Mouse (Mus musculus) ovary, postnatal 10 days (tissue): ENCODE data around the gene Tmem44.
"Not testable (repeated sequence)": the region's sequence is repeated elsewhere in the genome, so short reads cannot be mapped to it uniquely, and the experiment has no call there.

Source experiments
- DNase-seq: peaks from one replicate; pipeline ENCODE4 v3.0.0; 2022; ENCODE audit warnings: low spot score

Gene Tmem44

DNA sequence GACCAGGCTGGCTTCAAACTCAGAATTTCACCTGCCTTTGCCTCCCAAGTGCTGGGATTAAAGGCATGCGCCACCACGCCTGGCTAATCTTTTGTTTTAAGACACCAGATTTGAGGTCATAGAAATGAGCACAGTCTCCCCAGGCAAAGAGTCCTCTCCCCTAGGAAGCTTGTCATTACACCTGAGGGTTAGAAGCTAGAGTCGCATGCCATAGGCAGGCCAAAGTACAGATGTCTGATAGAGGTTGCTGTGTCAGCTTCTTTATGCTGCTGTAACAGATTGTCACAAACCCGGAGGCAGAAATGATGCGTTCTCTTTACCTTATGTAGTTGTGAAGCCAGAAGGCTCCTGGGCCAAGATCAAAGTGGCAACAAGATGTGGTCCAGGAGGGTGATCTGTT lies 53.3 kb downstream of the Tmem44 start:
- no peak for DNase-seq

GRCm38 (mm10) chr16:30494883-30495282 lies 55.8 kb downstream of the Tmem44 start:
- no peak for DNase-seq

- no peak for DNase-seq
Measured at GRCm38 (mm10) chr16:30491742-30492141, 58.9 kb downstream of the Tmem44 start.

- DNase-seq: no peak
Measured at GRCm38 (mm10) chr16:30490791-30491190, 59.9 kb downstream of the Tmem44 start.

DNA sequence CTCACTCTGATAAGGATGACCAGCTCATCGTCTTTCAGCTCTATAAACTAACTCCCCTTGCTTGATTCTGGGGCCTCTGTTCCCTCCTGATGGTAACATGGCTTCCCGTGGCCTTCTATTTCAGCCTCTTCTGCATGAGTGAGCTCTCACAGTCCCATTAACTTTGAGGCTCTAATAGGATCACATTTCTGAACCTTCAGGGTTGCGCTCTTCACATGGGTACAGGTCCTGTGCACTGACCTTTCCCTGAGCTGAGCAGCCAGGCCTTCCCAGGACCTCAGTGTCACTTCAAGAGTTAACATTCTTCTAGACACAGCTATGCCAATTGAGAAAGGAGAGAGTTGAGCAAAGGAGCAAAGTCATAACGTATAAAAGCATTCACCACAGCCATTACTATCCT lies 60.3 kb downstream of the Tmem44 start:
- no peak for DNase-seq

DNA sequence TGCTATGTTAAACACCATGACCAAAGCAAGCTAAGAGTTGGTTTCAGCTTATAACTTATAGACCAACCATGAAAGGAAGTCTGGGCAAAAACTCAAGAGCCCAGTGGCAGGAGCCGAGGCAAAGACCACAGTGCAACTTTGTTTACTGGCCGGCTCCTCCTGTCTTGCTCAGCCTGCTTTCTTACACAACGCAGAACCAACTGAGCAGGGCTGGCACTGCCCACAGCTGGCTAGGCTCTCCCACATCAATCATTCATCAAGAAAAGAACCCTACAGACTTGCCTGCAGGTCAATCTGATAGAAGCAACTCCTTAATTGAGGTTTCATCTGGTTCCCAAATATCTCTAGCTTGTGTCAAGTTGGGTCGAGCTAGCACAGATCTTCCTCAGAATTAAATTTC lies 61.0 kb downstream of the Tmem44 start:
- DNase-seq: no peak

DNA sequence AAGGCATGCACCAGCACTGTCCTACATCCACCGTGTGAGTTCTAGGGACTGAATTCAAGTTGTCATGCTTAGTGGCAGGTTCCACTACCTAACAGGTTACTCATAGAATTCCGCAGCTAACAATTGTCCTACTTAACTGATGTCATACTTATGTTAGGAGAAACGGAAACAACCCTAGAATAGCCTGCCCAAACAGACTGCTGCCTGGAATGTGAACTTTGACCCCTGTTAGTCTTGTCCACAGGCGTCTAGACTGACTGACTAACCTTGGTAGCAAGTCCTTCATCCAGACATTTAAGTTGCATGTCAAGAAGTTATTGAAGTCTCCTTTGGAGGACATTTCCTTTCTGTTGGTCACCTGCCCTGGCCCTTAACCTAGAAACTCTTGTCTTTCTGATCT lies 64.1 kb downstream of the Tmem44 start:
- no peak for DNase-seq

- DNase-seq: no peak
Measured at GRCm38 (mm10) chr16:30477791-30478190, 72.9 kb downstream of the Tmem44 start.

GRCm38 (mm10) chr16:30477006-30477405 lies 73.6 kb downstream of the Tmem44 start:
- DNase-seq: no peak

DNA sequence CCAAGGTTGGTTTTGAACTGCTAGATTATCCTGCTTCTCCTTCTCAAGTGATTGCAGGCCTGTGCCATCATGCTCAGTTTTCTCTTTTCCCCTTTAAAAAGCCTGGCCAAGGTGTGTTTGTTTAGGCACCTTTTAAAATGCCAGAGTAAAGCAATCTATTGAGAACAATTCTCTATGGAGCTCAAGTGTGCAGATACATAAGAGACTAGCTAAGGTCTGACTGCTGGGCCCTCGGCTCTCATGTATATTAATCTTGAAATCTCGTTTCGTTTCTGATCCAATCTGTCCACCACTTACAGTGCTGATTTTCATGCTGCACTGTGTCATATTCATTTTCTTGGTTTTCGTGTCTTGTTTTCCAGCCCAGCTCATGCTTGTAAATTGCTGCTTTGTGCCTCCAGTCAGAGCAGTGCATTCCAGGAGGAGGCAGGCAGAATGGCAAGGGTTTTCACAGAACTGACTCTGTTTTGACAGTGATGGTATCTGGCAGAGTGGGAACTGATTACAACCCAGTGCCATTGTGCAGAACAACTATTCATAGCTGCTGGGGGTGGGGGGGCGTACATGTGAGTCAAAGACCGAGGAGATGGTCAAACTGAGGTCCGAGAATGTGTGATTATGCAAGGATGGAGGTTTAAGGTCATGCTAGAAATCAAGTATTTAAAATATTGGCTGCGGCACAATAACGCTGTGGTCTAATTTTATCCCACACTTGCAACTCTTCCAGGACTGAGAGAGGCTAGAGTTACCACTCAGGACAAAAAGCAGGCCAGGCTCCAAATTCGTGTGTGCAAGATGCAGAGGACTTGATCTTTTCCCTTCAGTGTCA lies 74.8 kb downstream of the Tmem44 start:
- DNase-seq: no peak

DNA sequence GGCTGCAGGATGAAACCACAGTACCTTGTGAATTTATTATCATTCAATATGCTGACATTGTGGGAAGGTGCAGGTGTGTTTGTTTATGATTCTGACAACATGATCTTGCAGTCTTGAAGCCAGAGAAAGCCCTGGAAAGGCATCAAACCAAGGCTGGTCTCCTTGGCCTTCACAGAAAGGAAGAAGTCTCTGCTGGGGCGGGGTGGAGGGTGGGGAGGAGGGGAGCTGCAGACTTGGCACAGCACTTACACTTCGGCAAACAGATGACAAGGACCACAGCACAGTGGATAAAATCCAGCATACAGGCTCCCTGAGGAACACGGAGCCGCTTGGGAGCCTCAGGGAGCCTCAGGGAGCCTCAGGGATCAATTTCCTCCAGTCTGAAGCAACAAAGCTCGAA lies 78.2 kb downstream of the Tmem44 start:
- DNase-seq: no peak

GRCm38 (mm10) chr16:30471912-30472311 lies 78.7 kb downstream of the Tmem44 start:
- DNase-seq: no peak

GRCm38 (mm10) chr16:30468944-30469343 lies 81.7 kb downstream of the Tmem44 start:
- no peak for DNase-seq

DNA sequence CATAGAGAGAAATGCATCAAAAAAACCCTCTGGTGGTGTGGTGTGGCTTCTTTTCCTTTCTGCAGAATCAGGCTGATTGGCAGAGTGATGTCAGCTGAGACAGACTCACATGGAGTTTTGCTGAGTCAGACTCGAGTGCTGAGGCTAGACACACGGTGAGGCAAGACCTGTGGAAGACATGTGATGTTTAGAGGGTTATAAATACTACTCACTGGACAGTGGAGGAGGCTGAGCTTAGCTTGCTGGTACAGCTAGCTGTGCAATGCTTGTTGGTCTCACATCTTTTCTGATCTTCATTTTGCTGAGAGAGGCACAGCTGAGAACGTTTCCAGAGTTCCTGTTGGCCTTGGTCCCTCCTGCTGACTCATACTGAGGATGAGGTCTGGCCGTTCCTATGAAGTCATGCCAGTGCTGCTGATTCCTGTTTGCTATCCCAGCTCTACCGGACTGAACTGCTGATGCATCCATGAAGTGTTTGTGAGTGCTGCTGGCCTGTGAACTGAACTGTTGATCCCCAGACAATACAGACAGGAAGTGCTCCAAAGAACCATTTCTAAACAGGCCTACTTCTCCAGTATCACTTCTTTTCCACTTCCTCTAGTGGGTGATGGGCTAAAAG lies 84.9 kb downstream of the Tmem44 start:
- no peak for DNase-seq

- not testable (repeated sequence) for DNase-seq
Measured at GRCm38 (mm10) chr16:30464742-30465141, 85.9 kb downstream of the Tmem44 start.
